Mouse (Mus musculus): ENCODE results near the gene Cdt1. TPM values are rescaled to one million over a fixed set of nuclear protein-coding genes. Genes with fewer than 3 reads are reported as not detected.

The Cdt1 gene
- polyA plus RNA-seq, 1 experiment from 2014 or later: 24.5 TPM

GRCm38 (mm10) chr8:122531312-122531711 lies 36.5 kb upstream of the Cdt1 start:
- H3K27me3 ChIP-seq: no peaks in the 10 kb centered on the region
- no peak overlapping the region for H3K9ac ChIP-seq
- no peak overlapping the region for H3K4me3 ChIP-seq
- H3K9me3 ChIP-seq (replicated peaks): no peaks in the 10 kb centered on the region
- H3K36me3 ChIP-seq: no peaks in the 10 kb centered on the region
- peak overlapping the region; percentile 27; the same call in 1 of the 2 replicates for H3K4me2 ChIP-seq
- WGBS: 50% methylated on average over 8 of the region's 8 CpGs
- peak; percentile 27; the same call in 1 of the 2 replicates for ATAC-seq (replicated peaks; ENCODE audit: insufficient number of reproducible peaks, insufficient read depth, low FRiP score, low read depth)
- H3K4me1 ChIP-seq (replicated peaks): peaks cover 33% of the 10 kb centered on the region
- H3K27ac ChIP-seq: peak overlapping the region; percentile 77

DNA sequence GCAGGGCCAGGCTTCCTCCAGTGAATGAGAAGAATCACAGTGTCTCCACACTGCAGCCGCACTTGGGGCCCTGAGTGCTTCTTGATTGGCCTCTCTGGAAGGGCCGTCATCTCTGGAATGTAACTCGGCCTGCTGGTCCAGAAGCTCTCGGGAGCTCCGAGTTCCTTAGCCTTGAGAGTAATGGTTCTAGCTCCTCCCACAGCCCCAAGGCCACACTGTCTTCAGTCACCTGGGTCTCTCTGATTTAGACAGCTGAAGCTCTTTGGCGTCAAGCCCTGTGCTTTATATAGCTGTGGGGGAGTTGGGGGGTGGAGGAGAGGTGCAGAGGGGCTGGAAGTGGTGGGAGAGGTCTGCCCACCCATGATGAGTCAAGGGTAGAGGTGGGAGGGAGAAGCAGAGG lies 30.8 kb upstream of the Cdt1 start:
- H3K27ac ChIP-seq: peak overlapping the region; percentile 75
- peaks cover 28% of the 10 kb centered on the region for H3K4me1 ChIP-seq (replicated peaks)
- H3K4me3 ChIP-seq: no peak overlapping the region
- ATAC-seq (replicated peaks; ENCODE audit: insufficient number of reproducible peaks, insufficient read depth, low FRiP score, low read depth): peak; percentile 67
- H3K27me3 ChIP-seq: no peaks in the 10 kb centered on the region
- peak overlapping the region; percentile 25; the same call in 1 of the 2 replicates for H3K9ac ChIP-seq
- WGBS: 7% methylated on average over 6 of the region's 6 CpGs
- peak overlapping the region; percentile 21 for H3K4me2 ChIP-seq
- no peaks in the 10 kb centered on the region for H3K9me3 ChIP-seq (replicated peaks)
- H3K36me3 ChIP-seq: no peaks in the 10 kb centered on the region

- WGBS: 52% methylated on average over 2 of the region's 2 CpGs
- H3K27ac ChIP-seq: peak overlapping the region; percentile 75
Measured at GRCm38 (mm10) chr8:122537812-122538211, 30.0 kb upstream of the Cdt1 start.

GRCm38 (mm10) chr8:122538310-122539076 lies 29.3 kb upstream of the Cdt1 start:
- no peak overlapping the region for H3K4me3 ChIP-seq
- H3K9ac ChIP-seq: no peak overlapping the region
- H3K36me3 ChIP-seq: 0 out of 2 replicates have a peak, but pooled peaks cover 4% of the 10 kb centered on the region
- H3K9me3 ChIP-seq (replicated peaks): no peaks in the 10 kb centered on the region
- ATAC-seq (replicated peaks; ENCODE audit: insufficient number of reproducible peaks, insufficient read depth, low FRiP score, low read depth): no peak
- no peaks in the 10 kb centered on the region for H3K27me3 ChIP-seq
- 81% methylated on average over 9 of the region's 9 CpGs for WGBS
- no peak overlapping the region; the same call in 1 of the 2 replicates for H3K27ac ChIP-seq
- peaks cover 23% of the 10 kb centered on the region for H3K4me1 ChIP-seq (replicated peaks)
- no peak overlapping the region for H3K4me2 ChIP-seq

More at GRCm38 (mm10) chr8:122537812-122538211, 30.0 kb upstream of the Cdt1 start:
- Histone ChIP-seq H3K4me2 (no peak overlapping the region), H3K9ac (peak overlapping the region; percentile 25; the same call in 1 of the 2 replicates), H3K36me3 (no peaks in the 10 kb centered on the region), H3K4me1 (replicated peaks) (peaks cover 24% of the 10 kb centered on the region), H3K4me3 (no peak overlapping the region), H3K27me3 (no peaks in the 10 kb centered on the region), H3K9me3 (replicated peaks) (no peaks in the 10 kb centered on the region)
- ATAC-seq (replicated peaks; ENCODE audit: insufficient number of reproducible peaks, insufficient read depth, low FRiP score, low read depth): no peak

- Histone ChIP-seq H3K4me3 (no peak overlapping the region), H3K4me1 (replicated peaks) (peaks cover 43% of the 10 kb centered on the region), H3K4me2 (no peak overlapping the region), H3K36me3 (0 out of 2 replicates have a peak, but pooled peaks cover 4% of the 10 kb centered on the region), H3K9ac (no peak overlapping the region), H3K27ac (no peak overlapping the region), H3K27me3 (no peaks in the 10 kb centered on the region), H3K9me3 (replicated peaks) (no peaks in the 10 kb centered on the region)
- ATAC-seq (replicated peaks; ENCODE audit: insufficient number of reproducible peaks, insufficient read depth, low FRiP score, low read depth): no peak
- 83% methylated on average over 8 of the region's 8 CpGs for WGBS
Measured at GRCm38 (mm10) chr8:122544138-122544537, 23.7 kb upstream of the Cdt1 start.

DNA sequence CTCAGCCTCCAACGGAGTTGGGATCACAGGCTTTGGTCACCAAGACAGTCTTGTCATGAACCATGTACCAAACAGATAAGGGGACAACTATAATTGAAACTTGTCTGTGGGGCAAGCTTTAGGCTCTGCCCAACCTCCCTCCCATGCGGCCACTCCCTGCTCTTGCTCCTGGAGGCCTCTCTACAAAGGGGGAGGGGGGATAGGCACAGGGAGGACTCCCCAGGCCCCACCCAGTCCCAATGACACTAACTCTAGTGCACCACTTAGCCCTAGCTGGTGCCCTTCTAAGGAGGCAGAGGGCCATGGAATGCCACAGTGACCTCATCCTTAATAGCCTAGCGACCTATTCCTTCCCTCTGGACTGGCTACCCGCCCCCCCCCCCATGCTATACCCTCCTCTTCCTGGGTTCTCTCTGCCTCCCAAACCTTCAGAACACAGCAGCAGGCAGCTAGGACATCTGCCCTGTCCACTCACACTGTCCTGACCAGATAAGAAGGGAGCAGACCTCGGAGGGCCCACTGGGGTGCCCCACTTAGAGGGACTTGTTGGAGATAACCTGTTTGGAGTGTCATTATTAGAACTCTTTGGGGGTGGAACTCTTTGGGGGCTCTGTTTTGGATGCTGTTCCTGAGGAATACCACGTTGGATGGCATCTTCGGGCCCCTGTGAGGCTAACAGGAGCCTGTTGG lies 21.6 kb upstream of the Cdt1 start:
- peaks cover 54% of the 10 kb centered on the region for H3K4me1 ChIP-seq (replicated peaks)
- peak overlapping the region; percentile 95; the same call in 1 of the 2 replicates for H3K4me2 ChIP-seq
- no peak for ATAC-seq (replicated peaks; ENCODE audit: insufficient number of reproducible peaks, insufficient read depth, low FRiP score, low read depth)
- H3K9ac ChIP-seq: 0 out of 2 replicates have a peak overlapping the region, but pooled peaks have one; percentile 31
- H3K36me3 ChIP-seq: 0 out of 2 replicates have a peak, but pooled peaks cover 4% of the 10 kb centered on the region
- H3K27me3 ChIP-seq: no peaks in the 10 kb centered on the region
- H3K27ac ChIP-seq: peak overlapping the region; percentile 72
- 65% methylated on average over 7 of the region's 7 CpGs for WGBS
- H3K9me3 ChIP-seq (replicated peaks): no peaks in the 10 kb centered on the region
- H3K4me3 ChIP-seq: no peak overlapping the region

GRCm38 (mm10) chr8:122546811-122547453 lies 20.9 kb upstream of the Cdt1 start:
- no peak for ATAC-seq (replicated peaks; ENCODE audit: insufficient number of reproducible peaks, insufficient read depth, low FRiP score, low read depth)
- Histone ChIP-seq H3K9me3 (replicated peaks) (no peaks in the 10 kb centered on the region), H3K9ac (0 out of 2 replicates have a peak overlapping the region, but pooled peaks have one; percentile 31), H3K36me3 (0 out of 2 replicates have a peak, but pooled peaks cover 4% of the 10 kb centered on the region), H3K27ac (peak overlapping the region; percentile 72), H3K4me1 (replicated peaks) (peaks cover 57% of the 10 kb centered on the region), H3K4me2 (peak overlapping the region; percentile 95), H3K27me3 (no peaks in the 10 kb centered on the region), H3K4me3 (peak overlapping the region; percentile 11)
- WGBS: 43% methylated on average over 24 of the region's 24 CpGs

- Histone ChIP-seq H3K27me3 (no peaks in the 10 kb centered on the region), H3K36me3 (0 out of 2 replicates have a peak, but pooled peaks cover 4% of the 10 kb centered on the region), H3K9ac (peak overlapping the region; percentile 26), H3K4me2 (peak overlapping the region; percentile 95), H3K4me1 (replicated peaks) (peaks cover 57% of the 10 kb centered on the region), H3K27ac (peak overlapping the region; percentile 72), H3K4me3 (peak overlapping the region; percentile 11; the same call in 1 of the 2 replicates), H3K9me3 (replicated peaks) (no peaks in the 10 kb centered on the region)
- no peak for ATAC-seq (replicated peaks; ENCODE audit: insufficient number of reproducible peaks, insufficient read depth, low FRiP score, low read depth)
- WGBS: 39% methylated on average over 5 of the region's 5 CpGs
Measured at GRCm38 (mm10) chr8:122547815-122548214, 20.0 kb upstream of the Cdt1 start.

DNA sequence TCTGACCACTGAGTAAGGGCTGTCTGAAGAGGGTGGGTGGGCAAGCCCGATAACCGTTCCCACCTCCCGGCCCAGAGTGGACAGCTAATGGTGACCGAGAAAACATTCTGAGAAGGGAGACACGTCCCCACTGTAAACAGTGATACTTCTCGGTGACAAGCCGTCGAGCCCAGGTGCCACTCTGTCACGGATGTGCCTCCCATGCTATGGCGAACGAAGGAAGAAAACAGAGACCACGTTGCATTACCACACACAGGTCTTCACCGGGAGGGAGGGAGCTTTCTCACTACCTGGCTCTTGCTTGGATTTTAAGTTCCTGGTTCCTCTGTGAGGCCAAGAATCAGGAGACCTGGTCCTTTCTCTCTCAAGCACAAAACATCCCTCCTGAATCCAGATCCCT lies 19.5 kb upstream of the Cdt1 start:
- peaks cover 57% of the 10 kb centered on the region for H3K4me1 ChIP-seq (replicated peaks)
- no peaks in the 10 kb centered on the region for H3K27me3 ChIP-seq
- no peaks in the 10 kb centered on the region for H3K9me3 ChIP-seq (replicated peaks)
- H3K4me2 ChIP-seq: peak overlapping the region; percentile 95
- H3K9ac ChIP-seq: peak overlapping the region; percentile 26
- ATAC-seq (replicated peaks; ENCODE audit: insufficient number of reproducible peaks, insufficient read depth, low FRiP score, low read depth): no peak
- WGBS: 66% methylated on average over 13 of the region's 13 CpGs
- peak overlapping the region; percentile 72 for H3K27ac ChIP-seq
- peak overlapping the region; percentile 79; the same call in 1 of the 2 replicates for H3K4me3 ChIP-seq
- no peaks in the 10 kb centered on the region for H3K36me3 ChIP-seq

DNA sequence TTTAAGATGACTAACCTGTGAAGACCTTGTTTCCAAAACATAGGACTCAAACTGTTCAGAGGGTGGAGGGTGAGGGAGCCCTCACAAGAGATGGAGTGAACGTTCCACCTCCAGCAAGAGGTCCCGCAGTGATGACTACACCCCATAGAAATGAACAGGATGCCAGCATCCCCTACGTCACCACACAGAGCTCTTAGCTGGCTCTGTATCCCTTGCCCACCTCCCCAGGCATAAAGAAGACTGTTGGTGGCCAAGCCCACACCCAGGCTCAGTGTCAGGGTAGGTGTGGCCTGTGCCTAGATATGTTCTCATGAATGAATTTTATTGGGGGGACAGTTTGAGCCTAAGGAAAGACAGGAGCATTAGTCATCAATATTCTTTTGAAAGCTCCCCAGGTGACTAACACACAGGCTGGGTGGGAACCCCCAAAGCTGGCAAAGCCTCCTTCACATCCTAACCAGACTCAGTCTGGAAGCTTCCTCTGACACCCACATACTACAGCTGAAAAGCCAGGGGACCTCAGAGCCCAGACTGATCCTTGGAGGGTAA lies 18.9 kb upstream of the Cdt1 start:
- H3K9me3 ChIP-seq (replicated peaks): no peaks in the 10 kb centered on the region
- WGBS: 63% methylated on average over 3 of the region's 3 CpGs
- H3K36me3 ChIP-seq: no peaks in the 10 kb centered on the region
- H3K9ac ChIP-seq: no peak overlapping the region
- H3K27me3 ChIP-seq: no peaks in the 10 kb centered on the region
- H3K27ac ChIP-seq: peak overlapping the region; percentile 85; the same call in 1 of the 2 replicates
- peak overlapping the region; percentile 95 for H3K4me2 ChIP-seq
- ATAC-seq (replicated peaks; ENCODE audit: insufficient number of reproducible peaks, insufficient read depth, low FRiP score, low read depth): no peak
- H3K4me3 ChIP-seq: peak overlapping the region; percentile 79
- H3K4me1 ChIP-seq (replicated peaks): peaks cover 57% of the 10 kb centered on the region

Measured in heart, embryonic 15.5 days (tissue).